Mouse (Mus musculus): ENCODE results near the gene Sdhaf4.

DNA sequence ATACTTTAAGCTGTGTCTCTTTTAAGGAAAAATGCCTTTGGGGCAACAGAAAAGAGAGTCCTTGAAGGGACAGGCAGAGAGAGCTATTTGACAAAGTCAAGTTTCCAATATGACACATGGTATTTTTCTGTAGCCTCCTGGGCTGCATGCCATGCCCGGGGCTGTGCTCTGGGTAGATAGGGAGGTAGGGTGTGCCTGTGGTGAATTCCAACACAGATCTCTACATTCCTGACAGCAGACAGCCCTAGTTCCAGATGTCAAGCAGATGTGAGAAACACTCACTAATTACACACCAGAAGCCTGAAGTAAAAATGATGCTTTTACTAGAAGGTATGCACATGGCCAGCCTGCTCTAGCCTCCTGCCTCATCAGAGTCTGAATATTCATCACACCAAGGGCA is 39.2 kb downstream of the Sdhaf4 start:
- TF ChIP-seq CTCF (IDR thresholded peaks at IDR 0.05; ENCODE audit: borderline replicate concordance, extremely low read depth, insufficient read depth, insufficient read length) = no peak
- no peak for TF ChIP-seq POLR2A (IDR thresholded peaks at IDR 0.05; ENCODE audit: borderline replicate concordance, extremely low read depth, insufficient read depth, insufficient read length, poor library complexity, severe bottlenecking)

Measured in brain, embryonic 14.5 days (tissue).